ENCODE assay signal across 8 mouse cellular contexts in the genomic region with DNA sequence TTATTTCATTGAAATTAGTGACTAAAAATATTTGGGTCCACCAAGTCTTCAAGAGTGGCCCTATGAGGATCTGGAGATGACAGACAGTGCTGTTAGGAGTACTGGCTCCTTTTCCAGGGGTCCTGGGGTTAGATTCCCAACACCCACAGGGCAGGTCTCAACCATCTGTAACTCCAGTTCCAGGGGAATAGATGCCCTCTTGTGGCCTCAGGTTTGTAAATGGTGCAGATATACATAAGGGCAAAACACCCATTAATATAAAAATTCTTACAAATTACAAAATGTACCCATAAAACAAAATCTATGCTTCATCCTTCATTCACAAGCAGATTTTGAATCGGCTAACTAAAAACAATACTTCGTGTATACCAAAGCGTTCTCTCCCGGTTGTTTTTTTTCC. TPM values are rescaled to one million over a fixed set of nuclear protein-coding genes. Genes with fewer than 3 reads are reported as not detected.
A peak's percentile ranks its signal among the peaks of the same experiment; 100 is the strongest.
DNase-seq lines count a peak whose midpoint lies in the region; ATAC-seq and TF ChIP-seq lines count a peak whose summit lies in the region.

No protein-coding gene starts in this region.

- H3K4me3 ChIP-seq in heart, embryonic 11.5 days (ENCODE audit: low read depth, low read length), result peak overlapping the region; percentile 69
- H3K4me3 ChIP-seq in CH12.LX (replicated peaks in 1 of 3; ENCODE audit: low read depth in 2 of 3, low read length in 2 of 3, poor library complexity in 1 of 3), result peak overlapping the region in 2 of 3 experiments; percentile 74 to 98
- H3K4me3 ChIP-seq in forebrain, embryonic 12.5 days (replicated peaks), result peak overlapping the region; percentile 91
- peak overlapping the region; percentile 96 for H3K4me3 ChIP-seq in liver, postnatal 0 days (ENCODE audit: low read depth, low read length)

- H3K4me1 ChIP-seq in heart, embryonic 11.5 days (ENCODE audit: control insufficient read depth, insufficient read depth, low read length), result peaks cover 11% of the 10 kb centered on the region; the same call in 1 of the 2 replicates
- H3K4me1 ChIP-seq in CH12.LX (ENCODE audit: control insufficient read depth in 1 of 2, insufficient read depth in 2 of 2), result peaks cover 0 to 19% of the 10 kb centered on the region in 2 experiments; a peak in 2 of 4 replicates
- peaks cover 14% of the 10 kb centered on the region for H3K4me1 ChIP-seq in forebrain, embryonic 12.5 days
- peaks cover 11% of the 10 kb centered on the region for H3K4me1 ChIP-seq in liver, postnatal 0 days (ENCODE audit: insufficient read depth)

- 30% methylated on average over 4 of the region's 4 CpGs for WGBS in heart, embryonic 11.5 days (ENCODE audit: insufficient replicate concordance)
- WGBS in forebrain, embryonic 12.5 days, result 43% methylated on average over 4 of the region's 4 CpGs
- WGBS in liver, postnatal 0 days (ENCODE audit: insufficient replicate concordance), result 38% methylated on average over 4 of the region's 4 CpGs

- TF ChIP-seq CTCF in CH12.LX (conservative IDR thresholded peaks at IDR 0.05 in 1 of 2, IDR thresholded peaks at IDR 0.05 in 1 of 2; ENCODE audit: low read depth in 2 of 2, low read length in 2 of 2), result peak in 1 of 2 experiments; percentile 41; a peak in 2 of 4 replicates
- no peak for TF ChIP-seq CTCF in liver, postnatal 0 days (IDR thresholded peaks at IDR 0.05; ENCODE audit: low read depth)

- H3K9ac ChIP-seq in heart, embryonic 11.5 days (ENCODE audit: low read depth, low read length), result peak overlapping the region; percentile 87
- peak overlapping the region; percentile 97 for H3K9ac ChIP-seq in CH12.LX (ENCODE audit: insufficient read depth, low read depth)
- H3K9ac ChIP-seq in forebrain, embryonic 12.5 days, result peak overlapping the region; percentile 91
- H3K9ac ChIP-seq in liver, postnatal 0 days (replicated peaks), result peak overlapping the region; percentile 93

- dilution Hi-C loops in CH12.LX (cut with MboI; ENCODE audit: extremely low pct_ligation_motif_present, extremely low pct_unique_long_range_greater_than_20kb, low sequenced_read_pairs), result no loop called here

- intact Hi-C loops in heart, postnatal 36 days (cut with DNase I), result loop anchor here (2.0 to 5.0 kb wide), 2 partner anchors 27 to 608 kb away; partner anchors contain the start of genes Kif18a, Lgr4 and Mettl15

- no peak for ATAC-seq in heart, embryonic 11.5 days (replicated peaks; ENCODE audit: insufficient number of reproducible peaks, low FRiP score, low TSS enrichment)
- no peak for ATAC-seq in forebrain, embryonic 12.5 days (ENCODE audit: low FRiP score)
- no peak for ATAC-seq in liver, postnatal 0 days
- no peak for ATAC-seq in megakaryocyte progenitor cell, adult 5-6 weeks (replicated peaks; ENCODE audit: poor library complexity)

- H3K4me2 ChIP-seq in heart, embryonic 11.5 days, result peak overlapping the region; percentile 85
- no peak overlapping the region for H3K4me2 ChIP-seq in CH12.LX (ENCODE audit: insufficient read depth, low read depth, poor library complexity, severe bottlenecking)
- H3K4me2 ChIP-seq in forebrain, embryonic 12.5 days, result peak overlapping the region; percentile 74
- peak overlapping the region; percentile 69 for H3K4me2 ChIP-seq in liver, postnatal 0 days (ENCODE audit: low read depth, low read length)

- in situ Hi-C loops in CH12.LX (cut with MboI; ENCODE audit: low pct_ligation_motif_present, low pct_unique_long_range_greater_than_20kb, low sequenced_read_pairs), result no loop called here

- peaks cover under 1% of the 10 kb centered on the region; the same call in 1 of the 2 replicates for H3K36me3 ChIP-seq in heart, embryonic 11.5 days (ENCODE audit: control insufficient read depth, insufficient read depth, low read length)
- H3K36me3 ChIP-seq in CH12.LX (replicated peaks in 1 of 2; ENCODE audit: control insufficient read depth in 1 of 2, insufficient read depth in 1 of 2, low read length in 1 of 2), result peaks cover 7 to 14% of the 10 kb centered on the region in 2 experiments
- H3K36me3 ChIP-seq in forebrain, embryonic 12.5 days (replicated peaks), result peaks cover 10% of the 10 kb centered on the region
- peaks cover 10% of the 10 kb centered on the region for H3K36me3 ChIP-seq in liver, postnatal 0 days (replicated peaks; ENCODE audit: insufficient read depth, low read length)

- H3K79me2 ChIP-seq in CH12.LX (replicated peaks; ENCODE audit: control insufficient read depth, extremely low read depth, insufficient read depth, poor library complexity, severe bottlenecking), result peaks cover 32% of the 10 kb centered on the region

- no peak for TF ChIP-seq EP300 in CH12.LX (IDR thresholded peaks at IDR 0.05; ENCODE audit: low read length)
- TF ChIP-seq EP300 in liver, postnatal 0 days (IDR thresholded peaks at IDR 0.05; ENCODE audit: low read depth), result no peak

- TF ChIP-seq RAD21 in CH12.LX (IDR thresholded peaks at IDR 0.05; ENCODE audit: low read depth, low read length), result peak; percentile 14

- no peak for DNase-seq in heart, postnatal 36 days
- DNase-seq in CH12.LX (ENCODE audit: extremely low read depth), result no peak
- DNase-seq in liver, postnatal 0 days, result no peak
- DNase-seq in gastrocnemius, adult 8-10 months (ENCODE audit: low spot score in 2 of 2), result no peak
- DNase-seq in thymus, postnatal 0 days (ENCODE audit: low spot score), result no peak

- no peak for TF ChIP-seq POLR2A in CH12.LX (IDR thresholded peaks at IDR 0.05; ENCODE audit: low read depth, low read length)

- no peak overlapping the region; the same call in 1 of the 2 replicates for H3K27ac ChIP-seq in heart, embryonic 11.5 days (ENCODE audit: low read depth, low read length)
- no peak overlapping the region for H3K27ac ChIP-seq in CH12.LX (ENCODE audit: insufficient read depth, low read depth)
- no peak overlapping the region for H3K27ac ChIP-seq in forebrain, embryonic 12.5 days
- H3K27ac ChIP-seq in liver, postnatal 0 days (ENCODE audit: low read depth), result 0 out of 2 replicates have a peak overlapping the region, but pooled peaks have one; percentile 92

- no peaks in the 10 kb centered on the region for H3K9me3 ChIP-seq in heart, embryonic 11.5 days (replicated peaks; ENCODE audit: control insufficient read depth, low read length)
- no peaks in the 10 kb centered on the region for H3K9me3 ChIP-seq in CH12.LX (replicated peaks; ENCODE audit: low read length)
- no peaks in the 10 kb centered on the region for H3K9me3 ChIP-seq in forebrain, embryonic 12.5 days
- no peaks in the 10 kb centered on the region for H3K9me3 ChIP-seq in liver, postnatal 0 days (ENCODE audit: low read length)

- no peaks in the 10 kb centered on the region for H3K27me3 ChIP-seq in heart, embryonic 11.5 days (ENCODE audit: control insufficient read depth, insufficient read depth, low read length)
- no peaks in the 10 kb centered on the region for H3K27me3 ChIP-seq in CH12.LX (replicated peaks)
- no peaks in the 10 kb centered on the region for H3K27me3 ChIP-seq in forebrain, embryonic 12.5 days
- H3K27me3 ChIP-seq in liver, postnatal 0 days (ENCODE audit: insufficient read depth, low read length), result no peaks in the 10 kb centered on the region

TF ChIP-seq in CH12.LX, 34 proteins besides CTCF, POLR2A, EP300 and RAD21:
- TF ChIP-seq NELFE (IDR thresholded peaks at IDR 0.05; ENCODE audit: low read depth, low read length) (no peak), SIN3A (IDR thresholded peaks at IDR 0.05; ENCODE audit: low read length) (no peak), TCF12 (IDR thresholded peaks at IDR 0.05; ENCODE audit: low read depth, low read length) (no peak), USF2 (conservative IDR thresholded peaks at IDR 0.05; ENCODE audit: low read depth, low read length) (no peak)

RNA-seq across cellular contexts. Expression of gene Lin7c, which starts 0.6 kb away (rescaled TPM):
- polyA plus RNA-seq in heart, embryonic 11.5 days (2014; fragmentation: Nextera tagmentation; extraction: Ambion mirVana), result 40.7 and 54.2 TPM in 2 replicates
- total RNA-seq in heart, postnatal 36 days (2021), result 10 to 100 TPM; 38.8 to 46.3 TPM
- 29.7 and 33.3 TPM in 2 replicates for total RNA-seq in CH12.LX (2012; rRNA removed)
- 75.0 and 86.6 TPM in 2 replicates for total RNA-seq in CH12.LX (2014; rRNA removed)
- 52.3 and 60.1 TPM in 2 replicates for polyA plus RNA-seq in CH12.LX (2012; ENCODE audit: insufficient read length, low read depth)
- 152 and 163 TPM in 2 replicates for polyA plus RNA-seq in forebrain, embryonic 12.5 days (2016; fragmentation: Nextera tagmentation; extraction: Ambion mirVana)
- polyA plus RNA-seq in liver, postnatal 0 days (2015; fragmentation: Nextera tagmentation; extraction: Ambion mirVana), result 16.2 and 17.5 TPM in 2 replicates
- 10 to 100 TPM; 25.4 to 28.1 (median 27.6) TPM for total RNA-seq in gastrocnemius, adult 8-10 months (2022)
- 57.7 and 65.7 TPM in 2 replicates for total RNA-seq in megakaryocyte progenitor cell, adult 5-6 weeks (2015)
- total RNA-seq in megakaryocyte progenitor cell, adult 5-6 weeks (2017), result 88.4 and 114 TPM in 2 replicates
- polyA plus RNA-seq in thymus, postnatal 0 days (2015; fragmentation: Nextera tagmentation; extraction: Ambion mirVana), result 58.6 and 62.7 TPM in 2 replicates

RNA-seq across cellular contexts. Expression of gene Lgr4, which starts 27.4 kb away (rescaled TPM):
- polyA plus RNA-seq in heart, embryonic 11.5 days (2014; fragmentation: Nextera tagmentation; extraction: Ambion mirVana), result 12.9 and 14.0 TPM in 2 replicates
- 10 to 100 TPM; 26.3 TPM for total RNA-seq in heart, postnatal 36 days (2021)
- 5.0 and 6.1 TPM in 2 replicates for total RNA-seq in CH12.LX (2012; rRNA removed)
- total RNA-seq in CH12.LX (2014; rRNA removed), result 10.0 and 11.4 TPM in 2 replicates
- polyA plus RNA-seq in CH12.LX (2012; ENCODE audit: insufficient read length, low read depth), result 5.3 and 6.9 TPM in 2 replicates
- 7.8 and 8.7 TPM in 2 replicates for polyA plus RNA-seq in forebrain, embryonic 12.5 days (2016; fragmentation: Nextera tagmentation; extraction: Ambion mirVana)
- 3.9 and 4.2 TPM in 2 replicates for polyA plus RNA-seq in liver, postnatal 0 days (2015; fragmentation: Nextera tagmentation; extraction: Ambion mirVana)
- 10 to 100 TPM; 28.4 to 33.1 (median 32.1) TPM for total RNA-seq in gastrocnemius, adult 8-10 months (2022)
- 1.0 and 2.6 TPM in 2 replicates for total RNA-seq in megakaryocyte progenitor cell, adult 5-6 weeks (2015)
- 1.1 and 4.0 TPM in 2 replicates for total RNA-seq in megakaryocyte progenitor cell, adult 5-6 weeks (2017)
- polyA plus RNA-seq in thymus, postnatal 0 days (2015; fragmentation: Nextera tagmentation; extraction: Ambion mirVana), result 4.3 and 5.1 TPM in 2 replicates
